Mouse (Mus musculus): ENCODE data around the gene Apol8. TPM values are rescaled to one million over a fixed set of nuclear protein-coding genes. Genes with fewer than 3 reads are reported as not detected.
"Not testable (repeated sequence)": the region's sequence is repeated elsewhere in the genome, so short reads cannot be mapped to it uniquely, and the experiment has no call there.

Gene Apol8
- polyA plus RNA-seq, 1 experiment = not detected

DNA sequence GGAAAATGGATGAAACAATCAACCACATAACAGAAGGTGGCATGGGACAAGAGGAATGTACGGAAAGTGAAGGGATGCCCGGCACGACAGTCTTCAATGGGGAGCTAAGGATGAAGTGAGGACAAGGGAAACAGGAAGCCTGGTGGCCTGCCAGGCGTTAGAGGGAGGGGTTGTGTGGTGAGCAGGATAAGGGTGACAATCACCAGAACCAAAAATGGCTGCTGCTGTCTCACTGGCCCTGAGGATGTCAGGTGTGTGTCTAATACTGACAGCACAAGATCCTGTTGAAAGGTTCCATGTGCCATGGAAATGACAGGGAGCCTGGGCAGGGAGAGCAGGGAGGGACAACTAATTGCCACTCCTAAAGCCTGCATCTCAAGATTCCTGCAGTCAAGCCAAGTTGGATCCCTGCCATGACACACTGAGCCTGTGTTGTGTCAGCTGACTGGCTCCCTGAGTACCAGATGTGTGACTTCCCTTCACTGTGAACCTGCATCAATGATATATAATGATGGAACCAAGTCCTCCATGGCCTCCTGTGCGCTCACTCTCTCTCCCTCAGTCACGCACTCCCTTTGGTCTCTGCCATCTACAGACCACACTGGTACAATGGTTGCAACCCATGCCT lies 31.3 kb downstream of the Apol8 start:
- 68% methylated on average over 6 of the region's 6 CpGs for WGBS
- DNase-seq (ENCODE audit: low read depth, low spot score) = not testable (repeated sequence)

- not testable (repeated sequence) for DNase-seq (ENCODE audit: low read depth, low spot score)
- WGBS = 17% methylated on average over 4 of the region's 10 CpGs
Measured at GRCm38 (mm10) chr15:77724208-77724911, 32.4 kb downstream of the Apol8 start.

- WGBS = no CpG with 5 or more reads among the region's 3 CpGs
- not testable (repeated sequence) for DNase-seq (ENCODE audit: low read depth, low spot score)
Measured at GRCm38 (mm10) chr15:77721509-77721908, 35.3 kb downstream of the Apol8 start.

DNA sequence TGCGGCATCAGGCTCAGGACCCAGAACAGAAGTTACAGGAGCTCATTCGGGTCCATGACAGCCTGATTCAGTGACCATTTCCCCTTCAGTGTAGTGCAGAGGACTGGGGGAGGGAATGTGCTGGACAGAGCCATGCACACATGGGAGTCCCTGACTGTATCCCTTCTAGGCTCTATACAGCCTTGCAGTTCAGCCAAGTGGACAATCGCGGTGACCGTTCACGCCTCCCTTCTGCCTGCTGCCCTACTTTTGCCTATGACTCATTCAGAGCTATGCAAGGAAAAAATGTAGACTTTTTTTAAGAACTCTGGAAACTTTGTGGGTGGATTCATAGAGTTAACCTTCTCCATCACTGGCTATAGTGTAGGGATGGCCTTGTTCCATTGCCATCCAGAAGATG lies 38.6 kb downstream of the Apol8 start:
- not testable (repeated sequence) for DNase-seq (ENCODE audit: low read depth, low spot score)
- WGBS = 49% methylated on average over 2 of the region's 6 CpGs

- WGBS = 90% methylated on average over 1 of the region's 1 CpGs
- DNase-seq (ENCODE audit: low read depth, low spot score) = not testable (repeated sequence)
Measured at GRCm38 (mm10) chr15:77708936-77709335, 47.9 kb downstream of the Apol8 start.

DNA sequence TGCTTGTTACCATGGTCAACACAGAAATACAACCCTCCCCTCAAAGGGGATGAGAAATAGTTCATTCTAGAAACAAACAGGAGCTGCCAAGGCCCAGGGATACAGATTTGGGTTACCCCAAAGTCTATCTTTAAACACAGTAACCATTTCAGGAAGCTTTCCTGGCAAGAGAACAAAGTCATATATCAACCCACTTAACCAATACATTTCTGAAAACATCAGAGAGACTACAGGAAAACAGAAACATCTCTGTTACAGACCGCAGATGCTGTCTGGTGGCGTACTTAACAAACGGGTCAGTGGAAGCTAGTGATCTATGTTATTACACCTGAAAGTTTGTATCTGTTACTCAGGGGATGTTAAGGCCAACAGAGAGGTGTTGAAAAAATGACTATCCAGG lies 51.5 kb downstream of the Apol8 start:
- WGBS = 83% methylated on average over 3 of the region's 3 CpGs
- DNase-seq (ENCODE audit: low read depth, low spot score) = not testable (repeated sequence)

GRCm38 (mm10) chr15:77698656-77699055 lies 58.1 kb downstream of the Apol8 start, which contains the start of gene Apol7e:
Gene Apol7e (plus strand): TSS chr15:77698857.
- DNase-seq (ENCODE audit: low read depth, low spot score) = not testable (repeated sequence)
- WGBS = 82% methylated on average over 4 of the region's 4 CpGs

Other genes starting within 250 kb of the Apol8 start
- 0.11 and 0.21 TPM in 2 replicates for gene Apol11a, start 248.7 kb downstream of the Apol8 start, polyA plus RNA-seq (2012; rRNA removed)
- gene Apol7c, start 223.7 kb downstream of the Apol8 start, polyA plus RNA-seq (2012; rRNA removed) = 24.7 and 45.8 TPM in 2 replicates
- gene 1700025B11Rik, start 195.1 kb downstream of the Apol8 start, polyA plus RNA-seq (2012; rRNA removed) = not detected in 2 replicates
- 0.88 and 0.93 TPM in 2 replicates for gene Apol10b, start 160.9 kb downstream of the Apol8 start, polyA plus RNA-seq (2012; rRNA removed)
- gene Gm36245, start 157.7 kb downstream of the Apol8 start, polyA plus RNA-seq (2012; rRNA removed) = not detected in 2 replicates
- 0.21 and 0.33 TPM in 2 replicates for gene Apol11b, start 113.7 kb downstream of the Apol8 start, polyA plus RNA-seq (2012; rRNA removed)
- gene Apol7e, start 58.1 kb downstream of the Apol8 start, polyA plus RNA-seq (2012; rRNA removed) = 3.0 and 6.7 TPM in 2 replicates
- gene Apol9b, start 28.0 kb downstream of the Apol8 start, polyA plus RNA-seq (2012; rRNA removed) = 16.8 and 44.4 TPM in 2 replicates
- gene Myh9, start 85.2 kb upstream of the Apol8 start, polyA plus RNA-seq (2012; rRNA removed) = 49.7 and 78.1 TPM in 2 replicates
- gene Txn2, start 172.0 kb upstream of the Apol8 start, polyA plus RNA-seq (2012; rRNA removed) = 256 and 267 TPM in 2 replicates
- gene Foxred2, start 199.7 kb upstream of the Apol8 start, polyA plus RNA-seq (2012; rRNA removed) = 1.1 and 1.7 TPM in 2 replicates
- 112 and 117 TPM in 2 replicates for gene Eif3d, start 213.8 kb upstream of the Apol8 start, polyA plus RNA-seq (2012; rRNA removed)